Mouse (Mus musculus) bone marrow, adult 2 months (tissue): ENCODE results near the gene C130074G19Rik.

Experiments used
- CTCF ChIP-seq: fragments of 200-500 bp; IDR thresholded peaks from 2 replicates; pipeline ENCODE4 v1.5.1; 2011; ENCODE audit warnings: low read length, control low read depth; ENCODE audit not compliant: control insufficient read depth, insufficient read depth
- POLR2A ChIP-seq: fragments of 200-500 bp; IDR thresholded peaks from 2 replicates; pipeline ENCODE4 v1.6.1; 2011; ENCODE audit warnings: low read depth, mild to moderate bottlenecking, control low read depth, low read length, borderline replicate concordance; ENCODE audit not compliant: control insufficient read depth

DNA sequence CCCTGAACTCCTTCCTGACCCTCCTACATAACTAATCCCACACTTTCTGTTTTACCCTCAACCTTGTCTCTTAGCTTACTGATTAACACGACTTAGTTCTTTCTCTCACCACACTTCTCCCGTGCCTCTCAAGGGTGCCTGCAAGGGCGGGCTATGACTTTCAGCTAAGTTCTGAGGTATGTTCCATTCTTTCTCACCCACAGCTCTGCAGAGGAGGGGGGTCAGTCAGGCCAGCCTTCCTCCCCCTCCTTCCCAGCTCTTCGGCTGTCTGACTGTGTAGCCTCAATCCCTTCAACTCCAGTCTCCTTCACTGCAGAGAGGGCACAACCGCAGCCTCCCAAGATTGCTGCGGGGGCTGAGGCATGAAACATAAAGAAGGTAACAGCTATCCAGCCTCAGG, 4.2 kb downstream of the C130074G19Rik start:
- TF ChIP-seq POLR2A = no peak
- TF ChIP-seq CTCF = no peak
